Mouse (Mus musculus): ENCODE measurements around the gene Bend3. TPM values are rescaled to one million over a fixed set of nuclear protein-coding genes. Genes with fewer than 3 reads are reported as not detected.

Gene Bend3
- polyA plus RNA-seq (2014; fragmentation: Illumina TruSeq; extraction: RNeasy Lipid Tissue Mini Kit (QIAGEN cat#74804); ENCODE audit: low read depth, low replicate concordance), result 3.5 TPM

GRCm38 (mm10) chr10:43478751-43479435 is at the start of gene Bend3:
Gene Bend3, plus strand, starts transcription at chr10:43478831.

GRCm38 (mm10) chr10:43523931-43524330 is 45.3 kb downstream of the Bend3 start, which contains the start of gene Gm9803:
Gene Gm9803, plus strand, starts transcription at chr10:43524084.

GRCm38 (mm10) chr10:43540442-43541152 is 62.0 kb downstream of the Bend3 start, which contains the start of gene 1700021F05Rik:
Gene 1700021F05Rik, minus strand, starts transcription at chr10:43540994.

Other genes starting within 250 kb of the Bend3 start
- gene Gm9803, start 45.3 kb downstream of the Bend3 start, polyA plus RNA-seq (2014; fragmentation: Illumina TruSeq; extraction: RNeasy Lipid Tissue Mini Kit (QIAGEN cat#74804); ENCODE audit: low read depth, low replicate concordance), result 1.7 TPM
- gene 1700021F05Rik, start 62.2 kb downstream of the Bend3 start, polyA plus RNA-seq (2014; fragmentation: Illumina TruSeq; extraction: RNeasy Lipid Tissue Mini Kit (QIAGEN cat#74804); ENCODE audit: low read depth, low replicate concordance), result 96.6 TPM
- 823 TPM for gene Cd24a, start 99.5 kb downstream of the Bend3 start, polyA plus RNA-seq (2014; fragmentation: Illumina TruSeq; extraction: RNeasy Lipid Tissue Mini Kit (QIAGEN cat#74804); ENCODE audit: low read depth, low replicate concordance)